Mouse (Mus musculus): ENCODE measurements at regions not wholly inside any gene's neighbourhood (a gene's known extent, or its start where the extent isn't known, plus 50 kb on each side); places are given as distances from the start of the nearest gene placed in this dataset.

DNA sequence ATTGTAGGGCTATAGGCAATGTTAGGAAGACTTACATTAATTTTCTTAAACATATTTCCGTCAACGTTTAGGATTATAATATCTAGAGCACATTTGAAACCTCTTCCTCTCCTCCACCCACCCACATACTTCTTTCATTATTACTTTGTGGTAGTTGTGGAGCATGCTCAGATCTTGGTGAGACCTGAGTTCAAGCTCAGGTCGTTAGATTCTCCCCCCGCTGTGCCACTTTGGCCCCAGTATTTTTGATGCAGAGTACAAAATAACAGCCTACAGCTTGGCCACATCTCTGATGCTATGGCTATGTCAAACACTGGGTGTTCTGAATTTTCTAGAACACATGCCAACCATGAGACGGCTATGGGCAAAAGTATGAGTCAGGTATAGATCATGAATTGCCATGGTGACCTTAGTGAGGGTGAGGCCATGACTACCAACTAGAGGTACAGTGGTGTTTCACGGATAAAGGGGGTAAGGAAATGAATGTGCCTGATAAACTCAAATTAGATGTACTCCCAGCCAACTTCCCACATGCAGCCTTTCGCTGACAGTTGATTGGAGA is 68.5 kb upstream of the H2afz start:
- DNase-seq, result no peak

DNA sequence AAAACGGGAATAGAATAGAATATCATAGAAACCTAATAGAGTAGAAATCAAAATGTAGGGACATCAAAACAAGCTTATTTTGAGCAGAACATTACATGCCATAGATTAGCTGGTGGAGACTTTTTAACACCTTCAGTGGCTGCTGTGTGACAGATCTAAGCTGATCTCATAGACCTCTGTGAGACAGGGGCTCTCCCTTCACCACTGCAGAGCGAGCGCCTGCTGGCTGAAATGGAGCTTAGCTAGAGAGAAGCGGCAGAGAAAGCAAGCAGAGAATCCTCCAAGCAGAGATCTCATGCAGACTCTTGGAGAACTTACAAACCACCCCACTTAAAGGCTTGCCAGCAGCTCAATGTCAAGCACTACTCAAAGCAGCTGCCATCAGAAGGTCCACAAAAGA is 65.5 kb upstream of the H2afz start:
- DNase-seq, result no peak

GRCm38 (mm10) chr3:137801402-137802020 is 62.8 kb upstream of the H2afz start:
- no peak for DNase-seq

DNA sequence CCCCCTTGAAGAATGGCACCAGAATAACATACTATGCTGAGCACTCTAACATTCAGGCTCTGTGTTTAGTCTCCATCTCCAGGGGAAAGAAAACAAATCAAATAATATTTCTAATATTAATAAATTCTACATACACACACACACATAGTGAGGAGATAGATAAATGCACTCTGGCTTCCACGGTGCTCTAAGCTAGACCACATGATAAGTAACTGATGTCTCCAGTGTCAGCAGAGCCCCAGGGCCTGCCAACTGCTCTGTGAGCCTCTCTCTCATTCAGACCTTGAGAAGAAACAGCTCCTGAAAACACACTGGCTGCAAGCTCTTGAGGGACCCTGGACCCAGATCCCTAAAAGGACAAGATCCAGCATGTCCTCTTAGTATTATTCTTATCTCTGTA is 56.9 kb upstream of the H2afz start:
- no peak for DNase-seq

- DNase-seq, result no peak
Observed at GRCm38 (mm10) chr3:137807913-137808684, 56.2 kb upstream of the H2afz start.

GRCm38 (mm10) chr3:137810123-137810522 is 54.2 kb upstream of the H2afz start:
- DNase-seq, result no peak

Measured in cerebellum, adult 11 months (tissue).